Mouse (Mus musculus): ENCODE measurements around the gene Slc6a18.

Gene Slc6a18

GRCm38 (mm10) chr13:73685502-73685901 is 7.7 kb upstream of the Slc6a18 start:
- no peak for DNase-seq (ENCODE audit: low read depth)

DNA sequence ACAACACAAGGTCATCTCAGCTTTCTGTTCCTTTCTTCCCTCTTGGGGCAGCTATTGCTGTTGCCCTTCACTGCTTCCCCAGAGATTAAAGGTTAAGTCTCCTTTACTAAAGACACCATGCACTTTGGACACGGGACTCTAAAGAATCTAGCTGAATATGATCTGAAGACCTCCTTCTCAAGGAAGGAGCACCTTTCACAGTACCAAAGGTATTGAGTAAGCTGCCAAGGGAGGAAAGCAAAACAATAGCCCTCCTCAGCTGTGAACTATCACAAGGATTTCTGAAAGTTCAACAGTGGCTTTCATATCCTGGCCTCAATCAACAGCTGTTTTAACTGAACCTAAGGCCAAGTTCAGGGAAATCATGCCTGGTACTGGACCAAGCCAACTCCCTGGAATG is 6.6 kb upstream of the Slc6a18 start:
- DNase-seq (ENCODE audit: low read depth): no peak

DNA sequence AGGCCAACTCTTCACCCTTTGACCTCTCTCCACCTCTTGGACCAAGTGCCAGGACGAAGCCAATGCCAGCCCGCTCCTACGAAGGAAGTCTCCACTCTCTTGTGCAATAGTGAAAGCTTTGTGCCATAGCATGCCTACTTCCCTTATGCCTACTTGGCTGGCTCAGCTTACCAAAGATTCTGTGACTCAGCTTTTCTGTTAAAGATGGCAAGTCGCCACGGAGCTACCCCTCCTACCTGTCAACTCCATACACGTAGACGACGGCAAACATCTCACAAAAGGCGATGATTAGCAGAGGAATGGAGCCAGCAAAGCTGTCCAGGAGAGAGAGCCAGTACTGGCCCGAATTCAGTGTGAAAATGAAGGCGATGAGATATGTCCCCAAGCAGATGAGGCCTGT is 5.9 kb upstream of the Slc6a18 start:
- DNase-seq (ENCODE audit: low read depth): peak; percentile 66

DNA sequence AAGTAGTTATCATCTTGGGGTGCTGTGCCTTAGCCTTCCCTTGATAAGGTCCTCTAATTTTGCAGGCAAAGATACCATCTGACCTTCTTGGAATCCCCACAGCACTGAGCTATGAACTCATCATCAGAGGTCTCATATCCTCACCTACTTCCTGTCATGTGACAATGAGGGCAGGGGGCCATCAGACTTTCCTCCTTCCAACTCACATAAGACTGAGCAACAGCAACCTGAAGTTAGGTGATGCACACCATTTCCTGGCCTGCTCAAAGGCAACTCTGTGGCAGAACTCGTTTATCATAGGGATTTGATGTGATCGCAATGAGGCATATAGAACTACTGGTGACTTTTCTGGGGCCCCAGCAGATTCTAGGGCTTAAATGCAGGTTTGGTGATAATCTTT is 4.4 kb upstream of the Slc6a18 start:
- DNase-seq (ENCODE audit: low read depth): no peak

DNA sequence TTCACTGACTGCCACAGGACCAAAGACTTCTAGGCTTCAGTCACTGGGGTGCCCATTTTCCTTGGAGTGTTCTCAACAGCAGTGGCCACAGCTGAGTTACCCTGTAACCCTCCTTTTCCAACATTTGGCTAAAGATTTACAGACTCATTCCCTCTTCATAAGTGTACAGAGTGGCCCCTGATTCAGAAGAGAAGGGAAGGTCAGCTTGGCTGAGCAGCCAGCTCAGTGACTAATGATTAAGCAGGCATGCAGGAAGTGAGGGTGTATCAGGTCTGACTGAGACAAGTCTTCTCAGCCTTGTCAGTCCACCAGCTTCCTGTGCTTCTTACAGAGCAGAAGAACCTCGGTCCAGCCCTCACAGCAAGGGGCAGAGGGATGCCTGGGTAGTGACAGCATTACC is 2.6 kb upstream of the Slc6a18 start:
- DNase-seq (ENCODE audit: low read depth): peak; percentile 67

DNA sequence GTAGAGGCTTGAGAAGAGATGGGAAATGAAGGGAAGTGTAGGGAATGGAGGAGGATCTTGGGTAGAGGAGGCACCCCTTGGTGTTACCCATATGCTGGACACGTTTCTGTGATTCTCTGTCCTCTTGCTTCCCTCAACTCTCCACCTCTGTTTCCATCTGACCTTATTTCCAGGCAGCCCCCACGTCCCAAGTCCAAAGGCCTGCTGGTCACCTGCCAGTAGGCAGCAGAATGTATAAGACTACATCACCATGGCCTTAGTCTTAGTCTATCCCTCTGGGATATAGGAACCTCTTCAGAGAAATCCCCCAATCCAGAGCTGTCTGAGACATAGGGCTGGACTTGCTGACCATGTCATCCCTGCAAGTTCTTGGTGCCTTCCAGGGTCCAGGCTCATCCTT is 1.5 kb upstream of the Slc6a18 start:
- DNase-seq (ENCODE audit: low read depth): no peak

DNA sequence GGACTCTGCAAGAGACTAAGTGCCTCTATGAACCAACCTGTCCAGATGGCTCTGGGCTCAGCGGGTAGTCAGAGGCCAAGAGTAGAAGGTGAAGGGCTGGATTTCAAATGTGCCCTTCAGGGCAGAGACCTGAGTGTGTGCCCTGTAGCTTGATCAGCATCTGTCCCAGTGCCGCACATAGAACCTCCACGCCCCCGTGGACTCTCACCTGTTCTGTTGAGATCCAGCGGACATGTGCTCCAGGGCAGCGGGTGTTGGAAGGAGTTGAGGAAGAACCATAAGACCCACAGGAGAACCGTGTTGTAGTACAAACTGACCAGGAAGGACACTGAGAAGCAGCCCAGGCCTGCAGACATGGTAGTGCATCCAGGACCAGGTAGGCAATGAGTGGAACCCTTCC is 2.7 kb downstream of the Slc6a18 start:
- DNase-seq (ENCODE audit: low read depth): no peak

GRCm38 (mm10) chr13:73660163-73660695 is 17.6 kb downstream of the Slc6a18 start:
- no peak for DNase-seq (ENCODE audit: low read depth)

DNA sequence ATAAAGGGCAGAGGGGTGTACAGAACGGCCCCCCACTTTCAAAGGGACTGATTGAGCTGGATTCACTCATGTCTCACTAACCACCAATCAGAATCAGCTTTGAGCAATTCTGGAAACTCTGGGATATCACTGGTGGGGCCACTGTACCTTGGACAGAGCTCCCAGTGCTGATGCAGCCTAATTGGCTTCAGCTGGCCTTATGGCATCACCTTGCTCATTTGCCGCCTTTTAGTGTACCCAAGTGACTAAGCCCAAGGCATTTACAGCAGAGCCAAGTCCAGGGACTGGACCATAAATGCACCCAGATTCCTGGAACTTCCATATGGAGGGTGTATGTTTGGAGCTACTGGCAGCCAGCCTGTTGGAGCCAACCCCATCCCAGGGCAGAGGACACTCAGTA is 18.9 kb downstream of the Slc6a18 start:
- no peak for DNase-seq (ENCODE audit: low read depth)

DNA sequence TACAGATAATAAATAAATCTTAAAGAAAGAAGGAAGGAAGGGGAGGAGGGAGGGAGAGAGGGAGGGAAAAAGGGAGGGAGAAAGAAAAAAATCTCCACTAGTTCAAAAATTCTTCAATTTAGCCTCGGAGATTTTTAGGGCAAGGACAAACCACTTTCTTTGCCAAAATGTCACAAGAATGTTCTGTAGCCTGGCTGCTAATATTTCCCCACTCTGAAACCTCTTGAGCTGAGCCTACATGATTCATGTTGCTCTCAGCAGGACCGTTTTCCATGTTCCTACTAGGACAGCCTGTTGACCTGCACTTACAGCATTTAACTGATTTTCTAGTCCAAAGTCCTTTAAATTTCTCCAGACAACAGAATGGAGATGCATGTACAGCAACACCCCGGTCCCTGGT is 22.8 kb downstream of the Slc6a18 start:
- no peak for DNase-seq (ENCODE audit: low read depth)

DNA sequence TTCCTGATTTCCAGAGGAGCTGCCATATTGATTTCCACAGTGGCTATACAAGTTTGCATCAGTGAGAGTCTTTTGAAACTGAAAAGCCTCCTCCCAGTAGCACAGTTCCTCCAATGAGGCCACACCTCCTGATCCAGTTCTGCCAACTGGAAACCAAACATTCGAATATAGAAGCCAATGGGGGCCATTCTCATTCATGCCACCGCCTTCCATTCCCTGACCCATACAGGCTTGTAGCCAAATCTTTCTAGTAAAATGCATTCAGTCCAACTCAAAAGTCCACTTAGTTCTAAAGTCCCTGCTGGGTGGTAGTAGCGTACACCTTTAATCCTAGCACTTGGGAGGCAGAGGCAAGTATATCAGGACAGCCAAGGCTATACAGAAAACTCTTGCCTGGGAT is 24.6 kb downstream of the Slc6a18 start:
- no peak for DNase-seq (ENCODE audit: low read depth)

DNA sequence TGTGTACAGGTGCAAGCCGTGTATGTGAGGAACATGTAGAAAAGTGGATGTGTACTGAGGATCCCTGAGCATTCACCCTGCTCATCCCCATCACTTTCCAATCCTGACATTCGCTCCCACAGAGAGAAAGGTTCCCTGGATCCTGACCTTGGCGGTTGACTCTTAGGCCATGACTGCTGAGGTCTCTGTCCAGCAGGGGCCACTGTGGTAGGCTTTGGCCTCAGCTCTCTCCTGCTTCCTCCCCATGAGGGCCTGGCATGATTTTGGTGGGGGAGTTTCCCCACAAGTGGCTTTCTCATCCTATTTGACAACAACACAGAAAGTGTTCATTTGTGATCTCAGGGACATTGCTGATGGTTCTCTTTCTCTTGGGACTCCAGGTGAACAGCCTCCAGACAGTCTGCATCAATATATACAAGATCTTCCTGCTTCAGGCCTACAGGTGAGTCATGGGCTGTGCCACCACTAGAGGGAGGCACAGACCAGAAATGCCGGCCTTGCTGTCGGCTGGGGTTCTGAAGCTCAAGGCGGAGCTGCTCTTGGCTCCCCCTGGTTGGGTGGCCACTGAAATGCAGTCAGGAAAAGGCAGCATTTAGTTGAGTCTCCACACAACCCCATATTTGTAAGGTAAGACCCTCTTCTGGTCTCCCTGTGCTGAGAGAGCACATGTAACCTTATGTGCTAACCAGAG is 31.3 kb downstream of the Slc6a18 start:
- peak; percentile 71 for DNase-seq (ENCODE audit: low read depth)

- no peak for DNase-seq (ENCODE audit: low read depth)
Measured at GRCm38 (mm10) chr13:73641296-73641695, 36.5 kb downstream of the Slc6a18 start.

DNA sequence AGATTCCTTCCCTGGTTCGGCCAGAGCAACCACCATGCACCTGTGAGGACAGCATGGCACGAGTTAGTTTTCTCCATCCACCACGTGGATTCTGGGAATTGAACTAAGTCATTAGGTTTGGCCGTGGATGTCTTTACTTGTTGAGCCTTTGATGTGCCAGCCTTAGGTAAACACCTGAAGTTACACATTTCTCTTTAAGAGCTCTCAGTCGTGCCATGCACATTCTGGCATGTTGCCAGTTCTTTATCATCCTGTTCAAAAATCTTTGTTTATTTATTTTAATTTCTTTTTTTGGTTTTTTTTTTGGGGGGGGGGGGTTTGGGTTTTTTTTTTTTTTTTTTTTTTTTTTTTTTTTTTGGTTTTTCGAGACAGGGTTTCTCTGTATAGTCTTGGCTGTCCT is 40.0 kb downstream of the Slc6a18 start:
- no peak for DNase-seq (ENCODE audit: low read depth)

DNA sequence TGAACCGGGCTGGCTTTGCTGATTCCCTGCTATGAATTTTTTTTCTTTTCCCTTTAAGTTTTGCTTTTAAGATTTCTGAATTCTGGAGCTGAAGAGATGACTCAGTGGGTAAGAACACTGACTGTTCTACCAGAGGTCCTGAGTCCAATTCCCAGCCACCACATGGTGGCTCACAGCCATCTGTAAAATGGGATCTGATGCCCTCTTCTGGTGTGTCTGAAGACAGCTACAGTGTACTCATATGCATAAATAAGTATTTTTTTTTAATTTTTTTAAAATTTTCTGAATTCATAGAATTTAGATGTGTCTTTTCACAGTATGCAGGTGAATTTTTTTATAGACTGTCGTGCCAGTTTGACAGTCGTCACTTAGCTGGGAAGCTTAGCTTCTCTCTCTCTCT is 46.0 kb downstream of the Slc6a18 start:
- no peak for DNase-seq (ENCODE audit: low read depth)

DNA sequence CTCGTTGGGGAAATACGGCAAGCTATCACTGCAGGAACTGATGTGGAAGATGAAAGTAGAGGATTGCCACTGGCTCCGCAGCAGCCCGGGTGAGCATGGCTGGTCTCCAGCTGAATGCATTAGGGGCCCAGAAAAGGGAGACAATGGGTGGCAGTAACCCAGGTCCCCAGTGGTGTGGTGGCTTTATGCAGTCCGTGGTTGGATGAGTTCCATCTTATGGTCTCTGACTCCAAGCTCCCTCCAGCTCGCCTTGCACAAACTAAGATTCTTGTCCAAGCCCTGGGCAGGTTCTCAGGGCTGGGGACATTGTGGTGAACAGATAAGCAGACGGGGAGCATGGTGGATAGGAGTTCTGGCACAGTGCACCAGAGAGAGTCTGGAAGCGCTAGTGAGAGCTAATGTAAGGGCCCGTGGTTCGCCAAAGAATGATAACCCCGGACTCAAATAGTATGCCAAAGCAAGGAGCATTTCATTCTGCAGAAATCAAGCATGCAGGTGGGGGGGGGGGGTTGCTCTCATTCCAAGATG is 49.2 kb downstream of the Slc6a18 start:
- no peak for DNase-seq (ENCODE audit: low read depth)

DNA sequence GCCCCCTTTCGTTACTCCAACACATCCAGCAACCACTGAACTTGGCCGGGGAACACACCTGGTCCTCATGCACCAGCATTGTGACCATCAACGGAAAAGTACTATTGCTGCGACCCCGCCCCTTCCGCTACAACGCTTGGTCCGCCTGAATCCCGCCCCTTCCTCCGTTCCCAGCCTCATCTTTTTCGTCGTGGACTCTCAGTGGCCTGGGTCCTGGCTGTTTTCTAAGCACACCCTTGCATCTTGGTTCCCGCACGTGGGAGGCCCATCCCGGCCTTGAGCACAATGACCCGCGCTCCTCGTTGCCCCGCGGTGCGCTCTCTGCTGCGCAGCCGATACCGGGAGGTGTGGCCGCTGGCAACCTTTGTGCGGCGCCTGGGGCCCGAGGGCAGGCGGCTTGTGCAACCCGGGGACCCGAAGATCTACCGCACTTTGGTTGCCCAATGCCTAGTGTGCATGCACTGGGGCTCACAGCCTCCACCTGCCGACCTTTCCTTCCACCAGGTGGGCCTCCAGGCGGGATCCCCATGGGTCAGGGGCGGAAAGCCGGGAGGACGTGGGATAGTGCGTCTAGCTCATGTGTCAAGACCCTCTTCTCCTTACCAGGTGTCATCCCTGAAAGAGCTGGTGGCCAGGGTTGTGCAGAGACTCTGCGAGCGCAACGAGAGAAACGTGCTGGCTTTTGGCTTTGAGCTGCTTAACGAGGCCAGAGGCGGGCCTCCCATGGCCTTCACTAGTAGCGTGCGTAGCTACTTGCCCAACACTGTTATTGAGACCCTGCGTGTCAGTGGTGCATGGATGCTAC is 50.9 kb downstream of the Slc6a18 start, which contains the start of gene Tert:
Gene Tert, plus strand, starts transcription at position 167 of the 805 bp plus-strand sequence.
- DNase-seq (ENCODE audit: low read depth): peak; percentile 83

GRCm38 (mm10) chr13:73626410-73626744 is 51.4 kb downstream of the Slc6a18 start:
- no peak for DNase-seq (ENCODE audit: low read depth)

GRCm38 (mm10) chr13:73620637-73621036 is 57.2 kb downstream of the Slc6a18 start:
- DNase-seq (ENCODE audit: low read depth): peak; percentile 65

GRCm38 (mm10) chr13:73618406-73618805 is 59.4 kb downstream of the Slc6a18 start:
- no peak for DNase-seq (ENCODE audit: low read depth)

Measured in 416B (cell line).